Mouse (Mus musculus) heart, embryonic 14.5 days (tissue): ENCODE measurements around the gene Rnaseh2c. TPM values are rescaled to one million over a fixed set of nuclear protein-coding genes. Genes with fewer than 3 reads are reported as not detected.

Experiments used
- ATAC-seq: fragments of 200-750 bp; cut with Nextera tagmentation; 2 replicates; pipeline ENCODE4 v1.8.0; 2017; ENCODE audit warnings: low read depth, moderate TSS enrichment; ENCODE audit not compliant: insufficient number of reproducible peaks, insufficient read depth, low FRiP score
- H3K27ac ChIP-seq, 2 experiments: fragments of 200-500 bp in 1 of 2; fragments of 300-500 bp in 1 of 2; sonication (generic) in 1 of 2; replicated peaks in 1 of 2; 2 replicates each; pipeline ENCODE4 v1.5.1; 2012 to 2014; ENCODE audit warnings: low read depth in 2 of 2, low read length in 2 of 2, control low read depth in 1 of 2, mild to moderate bottlenecking in 1 of 2, mixed read lengths in 1 of 2; ENCODE audit not compliant: control insufficient read depth in 1 of 2, insufficient read depth in 1 of 2
- H3K27me3 ChIP-seq: fragments of 300-500 bp; sonication (generic); 2 replicates; pipeline ENCODE4 v1.6.1; 2014; ENCODE audit warnings: mild to moderate bottlenecking, low read length, control low read depth; ENCODE audit not compliant: control insufficient read depth, insufficient read depth
- H3K36me3 ChIP-seq: fragments of 300-500 bp; sonication (generic); 2 replicates; pipeline ENCODE4 v1.6.1; 2014; ENCODE audit warnings: mild to moderate bottlenecking, control low read depth, low read length, mixed read lengths; ENCODE audit not compliant: control insufficient read depth, insufficient read depth
- H3K4me1 ChIP-seq, 2 experiments: fragments of 200-500 bp in 1 of 2; fragments of 300-500 bp in 1 of 2; sonication (generic) in 1 of 2; 2 replicates each; pipeline ENCODE4 v1.6.1; 2012 to 2014; ENCODE audit warnings: low read length in 2 of 2, control low read depth in 1 of 2, mixed read lengths in 1 of 2; ENCODE audit not compliant: control insufficient read depth in 2 of 2, insufficient read depth in 2 of 2
- H3K4me2 ChIP-seq: fragments of 300-500 bp; sonication (generic); 2 replicates; pipeline ENCODE4 v1.6.1; 2014; ENCODE audit warnings: mild to moderate bottlenecking, low read length
- H3K4me3 ChIP-seq, 2 experiments: fragments of 200-500 bp in 1 of 2; fragments of 300-500 bp in 1 of 2; sonication (generic) in 1 of 2; 2 replicates each; pipeline ENCODE4 v1.5.1; 2012 to 2014; ENCODE audit warnings: low read length in 2 of 2, mild to moderate bottlenecking in 2 of 2, control low read depth in 1 of 2, low read depth in 1 of 2, moderate library complexity in 1 of 2; ENCODE audit not compliant: control insufficient read depth in 1 of 2, insufficient read depth in 1 of 2
- H3K9ac ChIP-seq: fragments of 300-500 bp; sonication (generic); 2 replicates; pipeline ENCODE4 v1.6.1; 2014; ENCODE audit warnings: mild to moderate bottlenecking, low read length
- H3K9me3 ChIP-seq: fragments of 300-500 bp; sonication (generic); 2 replicates; pipeline ENCODE4 v1.6.1; 2016; ENCODE audit warnings: low read length, control low read depth; ENCODE audit not compliant: control insufficient read depth
- WGBS: fragments of 180-500 bp; shearing (Covaris S2); extraction: QIAGEN DNeasy Blood & Tissue Kit; methylation state at CpG from one replicate; pipeline ENCODE4 v1.1.7; 2014; 5-methylcytosine and 5-hydroxymethylcytosine counted together
- polyA plus RNA-seq: library from polyadenylated mRNA; unstranded; fragments of >200 nt; fragmentation: Nextera tagmentation; extraction: Ambion mirVana; gene quantifications from 2 replicates; pipeline ENCODE4 v1.2.1, GENCODE M21; 2014

Gene Rnaseh2c
- polyA plus RNA-seq, 1 experiment from 2014 or later, result 78.5 TPM

- no peak overlapping the region for H3K4me2 ChIP-seq
- no peaks in the 10 kb centered on the region for H3K9me3 ChIP-seq
- H3K27me3 ChIP-seq, result no peaks in the 10 kb centered on the region
- H3K4me1 ChIP-seq, result peaks cover 13 to 15% of the 10 kb centered on the region in 2 experiments
- H3K9ac ChIP-seq, result no peak overlapping the region
- WGBS, result 92% methylated on average over 6 of the region's 6 CpGs
- H3K27ac ChIP-seq, result peak overlapping the region; percentile 59 to 69; a peak in 3 of 4 replicates
- H3K4me3 ChIP-seq, result no peak overlapping the region
- ATAC-seq, result no peak
- peaks cover 77% of the 10 kb centered on the region for H3K36me3 ChIP-seq
Observed at GRCm38 (mm10) chr19:5647791-5648190, 46.1 kb downstream of the Rnaseh2c start.

DNA sequence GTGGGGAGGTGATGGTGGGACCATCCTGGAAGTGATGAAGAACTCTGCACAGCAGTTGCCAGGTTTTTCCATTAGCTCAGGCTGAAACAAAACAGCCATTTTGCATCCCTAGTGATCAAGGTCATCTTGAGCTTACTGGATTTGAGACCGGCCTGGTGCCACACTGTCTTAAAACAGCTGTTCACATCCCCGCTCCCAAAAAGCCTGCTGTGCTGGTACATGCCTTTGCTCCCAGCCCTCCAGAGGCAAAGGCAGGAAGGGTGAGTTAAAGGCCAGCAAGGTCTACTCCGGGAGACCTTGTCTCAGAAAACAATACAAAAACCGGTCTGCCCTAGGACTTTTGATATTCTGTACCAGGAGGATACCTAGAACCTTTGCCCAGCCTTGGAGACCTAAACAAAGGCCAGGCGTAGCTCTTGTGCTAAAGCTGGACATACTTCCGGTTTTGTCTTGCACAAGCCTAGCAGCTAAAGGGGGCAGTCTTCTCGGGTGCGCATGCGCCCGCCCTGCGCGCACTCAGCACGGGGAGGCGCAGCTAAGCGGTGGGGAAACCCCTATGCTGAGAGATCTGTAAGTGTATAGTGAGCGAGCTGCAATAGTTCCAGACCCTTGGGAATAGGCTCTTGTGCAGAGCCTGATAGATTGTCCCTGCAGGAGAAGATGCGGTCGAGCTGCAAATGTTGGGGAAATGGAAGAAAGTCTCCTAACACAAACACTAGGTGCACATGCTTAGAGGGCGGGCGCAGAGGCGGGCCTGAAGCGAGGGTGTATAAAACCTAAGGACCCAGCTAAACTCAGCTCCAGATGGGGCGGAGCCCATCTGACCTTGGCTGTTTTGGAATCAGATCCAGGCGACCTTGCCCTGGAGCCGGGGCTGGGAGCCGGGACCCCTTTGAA is 47.0 kb downstream of the Rnaseh2c start:
- peak overlapping the region; percentile 67 for H3K9ac ChIP-seq
- peak overlapping the region; percentile 27 to 33 for H3K4me3 ChIP-seq
- H3K4me2 ChIP-seq, result peak overlapping the region; percentile 65
- H3K27me3 ChIP-seq, result no peaks in the 10 kb centered on the region
- H3K27ac ChIP-seq, result peak overlapping the region; percentile 59 to 69
- WGBS, result 9% methylated on average over 26 of the region's 26 CpGs
- peak; percentile 84 for ATAC-seq
- H3K36me3 ChIP-seq, result peaks cover 77% of the 10 kb centered on the region
- no peaks in the 10 kb centered on the region for H3K9me3 ChIP-seq
- peaks cover 13 to 15% of the 10 kb centered on the region in 2 experiments for H3K4me1 ChIP-seq

GRCm38 (mm10) chr19:5649298-5649741 is 47.6 kb downstream of the Rnaseh2c start:
- Histone ChIP-seq H3K4me2 (peak overlapping the region; percentile 65), H3K9me3 (no peaks in the 10 kb centered on the region), H3K27me3 (peaks cover 3% of the 10 kb centered on the region; the same call in 1 of the 2 replicates), H3K27ac (peak overlapping the region; percentile 59 to 69), H3K4me3 (peak overlapping the region; percentile 27 to 33), H3K4me1 (peaks cover 13 to 20% of the 10 kb centered on the region in 2 experiments), H3K36me3 (peaks cover 77% of the 10 kb centered on the region), H3K9ac (peak overlapping the region; percentile 67)
- WGBS, result 56% methylated on average over 6 of the region's 6 CpGs
- peak; percentile 7; the same call in 1 of the 2 replicates for ATAC-seq

DNA sequence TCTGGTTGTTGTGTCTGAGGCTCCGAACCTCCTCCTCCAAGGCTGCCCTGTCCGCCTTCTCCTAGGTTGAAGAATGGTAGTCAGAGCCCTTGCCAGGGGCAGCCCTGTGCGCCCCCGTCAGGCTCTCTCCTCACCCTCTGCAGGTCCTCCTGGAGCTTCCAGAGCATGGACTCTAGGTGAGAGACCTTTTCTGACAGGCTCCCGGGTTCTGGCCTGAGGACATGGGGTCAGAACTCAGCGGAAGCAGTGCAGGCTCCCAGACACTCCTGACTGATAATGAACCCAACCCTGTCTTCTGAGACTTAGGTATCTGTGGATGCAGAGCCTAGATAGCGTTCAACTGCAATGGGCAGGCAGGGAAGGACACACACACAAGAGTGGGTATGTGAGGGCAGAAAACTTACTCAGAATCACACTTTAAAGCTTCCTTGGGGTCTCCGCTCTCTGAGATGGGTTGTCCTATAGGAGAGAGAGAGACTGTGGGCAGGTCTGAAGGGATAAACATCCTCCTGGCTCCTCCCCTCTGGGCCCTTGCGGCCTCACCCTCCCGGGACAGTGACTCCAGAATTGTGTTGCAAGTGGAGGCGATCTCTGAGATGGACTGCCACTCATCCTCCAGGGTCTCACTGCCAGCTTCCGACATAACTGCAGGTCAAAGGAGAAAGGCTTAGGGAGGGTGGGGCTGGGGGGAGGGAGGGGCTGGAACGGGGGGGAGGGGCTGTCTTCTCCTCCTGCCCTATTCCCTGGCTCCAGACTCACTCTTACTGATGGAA is 50.0 kb downstream of the Rnaseh2c start:
- H3K4me1 ChIP-seq, result peaks cover 20 to 26% of the 10 kb centered on the region in 2 experiments
- no peak for ATAC-seq
- H3K27ac ChIP-seq, result no peak overlapping the region
- H3K27me3 ChIP-seq, result peaks cover 17% of the 10 kb centered on the region
- H3K36me3 ChIP-seq, result peaks cover 76% of the 10 kb centered on the region
- WGBS, result 66% methylated on average over 12 of the region's 13 CpGs
- no peak overlapping the region for H3K4me3 ChIP-seq
- no peak overlapping the region for H3K9ac ChIP-seq
- H3K4me2 ChIP-seq, result no peak overlapping the region
- no peaks in the 10 kb centered on the region for H3K9me3 ChIP-seq

GRCm38 (mm10) chr19:5652570-5652969 is 50.9 kb downstream of the Rnaseh2c start:
- Histone ChIP-seq H3K4me3 (no peak overlapping the region), H3K27ac (no peak overlapping the region), H3K4me2 (no peak overlapping the region), H3K4me1 (peaks cover 20 to 26% of the 10 kb centered on the region in 2 experiments), H3K36me3 (peaks cover 74% of the 10 kb centered on the region), H3K9me3 (no peaks in the 10 kb centered on the region), H3K9ac (no peak overlapping the region), H3K27me3 (peaks cover 17% of the 10 kb centered on the region)
- WGBS, result 82% methylated on average over 6 of the region's 6 CpGs
- no peak for ATAC-seq

- no peak overlapping the region for H3K27ac ChIP-seq
- peak overlapping the region; percentile 62 for H3K9ac ChIP-seq
- no peak; the same call in 1 of the 2 replicates for ATAC-seq
- peaks cover 17% of the 10 kb centered on the region for H3K27me3 ChIP-seq
- WGBS, result 25% methylated on average over 62 of the region's 62 CpGs
- peak overlapping the region; percentile 76 for H3K4me2 ChIP-seq
- no peaks in the 10 kb centered on the region for H3K9me3 ChIP-seq
- H3K4me3 ChIP-seq, result peak overlapping the region; percentile 19 to 40
- H3K36me3 ChIP-seq, result peaks cover 85% of the 10 kb centered on the region
- H3K4me1 ChIP-seq, result peaks cover 12 to 17% of the 10 kb centered on the region in 2 experiments
Observed at GRCm38 (mm10) chr19:5653969-5654719, 52.5 kb downstream of the Rnaseh2c start.
